Mouse (Mus musculus): ENCODE data around the gene Mrps27. TPM values are rescaled to one million over a fixed set of nuclear protein-coding genes. Genes with fewer than 3 reads are reported as not detected.

Gene Mrps27
- total and polyA plus RNA-seq, 3 experiments, result 32.6 to 64.8 (median 46.8) TPM

DNA sequence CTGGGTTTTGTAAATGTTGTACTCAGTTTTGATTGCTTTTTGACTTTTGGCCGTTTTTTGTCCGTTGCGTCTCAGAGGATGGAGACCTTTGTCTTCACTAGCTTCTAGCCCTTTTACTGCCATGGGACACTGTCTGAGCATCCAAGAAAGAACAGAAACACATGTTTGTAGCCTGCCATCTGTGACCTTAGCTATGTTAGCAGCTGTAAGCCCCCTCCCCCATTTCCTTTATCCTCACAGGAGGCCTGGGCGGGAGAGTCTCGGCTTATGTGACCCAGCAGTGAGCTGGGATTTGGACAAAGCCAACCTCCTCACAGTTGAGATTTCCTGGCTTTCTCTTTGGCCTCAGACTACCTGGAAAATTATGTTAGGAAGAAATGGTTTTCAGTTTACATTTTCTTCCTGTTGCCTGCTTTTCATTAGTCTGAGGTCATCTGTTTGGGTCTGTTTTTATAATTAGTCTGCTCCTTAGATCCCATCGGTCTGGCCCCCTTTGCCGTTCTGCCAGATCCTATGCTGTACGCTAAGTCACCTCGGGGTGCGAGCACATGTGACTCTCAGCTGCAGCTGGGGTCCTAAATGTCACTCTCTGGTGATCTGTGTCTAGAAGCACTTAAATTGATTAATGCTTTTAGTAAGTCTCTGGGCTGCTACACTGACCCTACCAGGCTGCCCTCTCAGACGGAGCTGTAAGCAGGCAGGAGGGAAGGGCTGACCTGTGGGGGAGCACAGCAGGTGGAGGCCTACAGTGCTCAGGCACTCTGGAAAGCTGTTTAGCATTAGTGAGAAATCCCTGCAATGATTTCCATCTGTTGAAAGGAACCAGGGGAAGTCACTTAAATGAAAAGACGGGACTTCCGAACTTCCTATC, 69.1 kb downstream of the Mrps27 start:
- H3K4me1 ChIP-seq (ENCODE audit: control insufficient read depth in 1 of 2, insufficient read depth in 2 of 2), result peaks cover 0 to 7% of the 10 kb centered on the region in 2 experiments; a peak in 1 of 4 replicates
- H3K9ac ChIP-seq (ENCODE audit: insufficient read depth, low read depth), result no peak overlapping the region
- dilution Hi-C loops (cut with MboI; ENCODE audit: extremely low pct_ligation_motif_present, extremely low pct_unique_long_range_greater_than_20kb, low sequenced_read_pairs) (no loop called here), in situ Hi-C loops (cut with MboI; ENCODE audit: low pct_ligation_motif_present, low pct_unique_long_range_greater_than_20kb, low sequenced_read_pairs) (no loop called here)
- no peaks in the 10 kb centered on the region for H3K27me3 ChIP-seq (replicated peaks)
- TF ChIP-seq TBP (conservative IDR thresholded peaks at IDR 0.05; ENCODE audit: low read depth, low read length), result no peak
- TF ChIP-seq MAFK (IDR thresholded peaks at IDR 0.05; ENCODE audit: insufficient replicate concordance, low read length), result no peak
- no peak for TF ChIP-seq MEF2A (IDR thresholded peaks at IDR 0.05; ENCODE audit: borderline replicate concordance, low read depth, low read length)
- TF ChIP-seq ELF1 (IDR thresholded peaks at IDR 0.05; ENCODE audit: low read depth, low read length), result no peak
- TF ChIP-seq ETS1 (conservative IDR thresholded peaks at IDR 0.05; ENCODE audit: low read depth, low read length), result no peak
- no peak for TF ChIP-seq SMC3 (IDR thresholded peaks at IDR 0.05; ENCODE audit: low read depth, low read length)
- TF ChIP-seq CHD1 (IDR thresholded peaks at IDR 0.05; ENCODE audit: low read depth, low read length), result no peak
- no peak for TF ChIP-seq ZKSCAN1 (IDR thresholded peaks at IDR 0.05; ENCODE audit: borderline replicate concordance, low read depth, low read length)
- no peak for TF ChIP-seq CHD2 (IDR thresholded peaks at IDR 0.05; ENCODE audit: low read length)
- no peak for TF ChIP-seq BHLHE40 (IDR thresholded peaks at IDR 0.05; ENCODE audit: low read depth, low read length)
- no peak for TF ChIP-seq EP300 (IDR thresholded peaks at IDR 0.05; ENCODE audit: low read length)
- TF ChIP-seq SIN3A (IDR thresholded peaks at IDR 0.05; ENCODE audit: low read length), result no peak
- TF ChIP-seq ZNF384 (IDR thresholded peaks at IDR 0.05; ENCODE audit: low read depth, low read length), result no peak
- no peak for TF ChIP-seq MAZ (IDR thresholded peaks at IDR 0.05; ENCODE audit: low read depth, low read length)
- no peak for TF ChIP-seq MXI1 (IDR thresholded peaks at IDR 0.05; ENCODE audit: low read depth, low read length)
- TF ChIP-seq POLR2AphosphoS2 (IDR thresholded peaks at IDR 0.05; ENCODE audit: low read depth, low read length), result no peak
- TF ChIP-seq RCOR1 (conservative IDR thresholded peaks at IDR 0.05; ENCODE audit: low read depth, low read length), result no peak
- TF ChIP-seq CTCF (conservative IDR thresholded peaks at IDR 0.05 in 1 of 2, IDR thresholded peaks at IDR 0.05 in 1 of 2; ENCODE audit: low read depth in 2 of 2, low read length in 2 of 2), result no peak
- no peak for TF ChIP-seq HCFC1 (IDR thresholded peaks at IDR 0.05; ENCODE audit: low read depth, low read length)
- no peak for TF ChIP-seq POLR2A (IDR thresholded peaks at IDR 0.05; ENCODE audit: low read depth, low read length)
- no peak overlapping the region for H3K4me3 ChIP-seq (replicated peaks in 1 of 3; ENCODE audit: low read depth in 2 of 3, low read length in 2 of 3, poor library complexity in 1 of 3)
- no peak for DNase-seq (ENCODE audit: extremely low read depth)
- no peaks in the 10 kb centered on the region for H3K79me2 ChIP-seq (replicated peaks; ENCODE audit: control insufficient read depth, extremely low read depth, insufficient read depth, poor library complexity, severe bottlenecking)
- H3K27ac ChIP-seq (ENCODE audit: insufficient read depth, low read depth), result no peak overlapping the region
- peaks cover 67 to 95% of the 10 kb centered on the region in 2 experiments for H3K36me3 ChIP-seq (replicated peaks in 1 of 2; ENCODE audit: control insufficient read depth in 1 of 2, insufficient read depth in 1 of 2, low read length in 1 of 2)
- H3K4me2 ChIP-seq (ENCODE audit: insufficient read depth, low read depth, poor library complexity, severe bottlenecking), result no peak overlapping the region
- no peaks in the 10 kb centered on the region for H3K9me3 ChIP-seq (replicated peaks; ENCODE audit: low read length)

DNA sequence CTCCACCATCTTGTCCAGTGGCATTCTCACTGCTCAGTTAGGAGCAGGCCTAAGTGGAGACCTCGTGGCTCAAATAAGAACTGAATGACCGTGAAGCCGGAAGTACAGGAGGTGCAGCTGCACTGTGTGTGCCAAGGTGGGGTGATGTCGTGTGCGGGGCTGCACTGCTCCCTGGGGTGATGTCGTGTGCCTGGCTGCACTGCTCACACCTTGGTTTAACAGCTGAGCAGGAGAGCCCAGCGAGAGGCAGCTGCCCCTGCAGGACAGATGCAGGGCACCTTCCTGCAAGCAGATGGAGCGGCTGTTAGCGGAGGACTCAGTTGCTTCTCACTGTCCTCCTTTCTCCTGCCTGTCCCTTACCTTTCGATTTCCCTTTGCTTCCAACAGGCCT, 69.8 kb downstream of the Mrps27 start:
- DNase-seq (ENCODE audit: extremely low read depth), result no peak
- TF ChIP-seq ZKSCAN1 (IDR thresholded peaks at IDR 0.05; ENCODE audit: borderline replicate concordance, low read depth, low read length) (no peak), KAT2A (IDR thresholded peaks at IDR 0.05; ENCODE audit: insufficient replicate concordance, low read length) (no peak), RAD21 (IDR thresholded peaks at IDR 0.05; ENCODE audit: low read depth, low read length) (no peak), EP300 (IDR thresholded peaks at IDR 0.05; ENCODE audit: low read length) (no peak), HCFC1 (IDR thresholded peaks at IDR 0.05; ENCODE audit: low read depth, low read length) (no peak), CTCF (conservative IDR thresholded peaks at IDR 0.05 in 1 of 2, IDR thresholded peaks at IDR 0.05 in 1 of 2; ENCODE audit: low read depth in 2 of 2, low read length in 2 of 2) (no peak), TCF12 (IDR thresholded peaks at IDR 0.05; ENCODE audit: low read depth, low read length) (no peak), USF1 (IDR thresholded peaks at IDR 0.05; ENCODE audit: low read depth, low read length) (no peak), ZC3H11A (IDR thresholded peaks at IDR 0.05; ENCODE audit: low read depth, low read length) (no peak), MEF2A (IDR thresholded peaks at IDR 0.05; ENCODE audit: borderline replicate concordance, low read depth, low read length) (no peak), TBP (conservative IDR thresholded peaks at IDR 0.05; ENCODE audit: low read depth, low read length) (no peak), ZMIZ1 (IDR thresholded peaks at IDR 0.05; ENCODE audit: low read depth, low read length) (no peak), NELFE (IDR thresholded peaks at IDR 0.05; ENCODE audit: low read depth, low read length) (no peak), SMC3 (IDR thresholded peaks at IDR 0.05; ENCODE audit: low read depth, low read length) (no peak), POLR2A (IDR thresholded peaks at IDR 0.05; ENCODE audit: low read depth, low read length) (no peak), RCOR1 (conservative IDR thresholded peaks at IDR 0.05; ENCODE audit: low read depth, low read length) (no peak), MAX (IDR thresholded peaks at IDR 0.05; ENCODE audit: low read length) (no peak), ETS1 (conservative IDR thresholded peaks at IDR 0.05; ENCODE audit: low read depth, low read length) (no peak)
- Histone ChIP-seq H3K27me3 (replicated peaks) (no peaks in the 10 kb centered on the region), H3K4me3 (replicated peaks in 1 of 3; ENCODE audit: low read depth in 2 of 3, low read length in 2 of 3, poor library complexity in 1 of 3) (no peak overlapping the region), H3K4me2 (ENCODE audit: insufficient read depth, low read depth, poor library complexity, severe bottlenecking) (no peak overlapping the region), H3K27ac (ENCODE audit: insufficient read depth, low read depth) (no peak overlapping the region), H3K79me2 (replicated peaks; ENCODE audit: control insufficient read depth, extremely low read depth, insufficient read depth, poor library complexity, severe bottlenecking) (no peaks in the 10 kb centered on the region), H3K4me1 (ENCODE audit: control insufficient read depth in 1 of 2, insufficient read depth in 2 of 2) (peaks cover 0 to 7% of the 10 kb centered on the region in 2 experiments; a peak in 1 of 4 replicates), H3K9ac (ENCODE audit: insufficient read depth, low read depth) (no peak overlapping the region), H3K36me3 (replicated peaks in 1 of 2; ENCODE audit: control insufficient read depth in 1 of 2, insufficient read depth in 1 of 2, low read length in 1 of 2) (peaks cover 65 to 95% of the 10 kb centered on the region in 2 experiments), H3K9me3 (replicated peaks; ENCODE audit: low read length) (no peaks in the 10 kb centered on the region)
- dilution Hi-C loops (cut with MboI; ENCODE audit: extremely low pct_ligation_motif_present, extremely low pct_unique_long_range_greater_than_20kb, low sequenced_read_pairs) (no loop called here), in situ Hi-C loops (cut with MboI; ENCODE audit: low pct_ligation_motif_present, low pct_unique_long_range_greater_than_20kb, low sequenced_read_pairs) (no loop called here)
